Mouse (Mus musculus) layer of hippocampus, adult 2 months (tissue): ENCODE measurements around the gene Klhdc7a. TPM values are rescaled to one million over a fixed set of nuclear protein-coding genes. Genes with fewer than 3 reads are reported as not detected.
"Not testable (repeated sequence)": the region's sequence is repeated elsewhere in the genome, so short reads cannot be mapped to it uniquely, and the experiment has no call there.

ENCODE experiments used
- DNase-seq, 2 experiments: peaks; one replicate each; pipeline ENCODE4 v3.0.0; 2022; ENCODE audit warnings: low spot score in 2 of 2
- H3K27ac ChIP-seq: fragments of 200-600 bp; 2 replicates; pipeline ENCODE4 v1.8.1; 2022
- H3K4me3 ChIP-seq: fragments of 200-600 bp; 2 replicates; pipeline ENCODE4 v1.8.1; 2022; ENCODE audit warnings: mild to moderate bottlenecking
- CTCF ChIP-seq: fragments of 200-600 bp; conservative IDR thresholded peaks from 2 replicates; pipeline ENCODE4 v1.8.1; 2022; ENCODE audit warnings: antibody characterized with exemption, mild to moderate bottlenecking, moderate library complexity
- total RNA-seq, 2 experiments: library from RNA; stranded (reverse); gene quantifications; 2 replicates each; pipeline ENCODE4 v1.2.3; 2021

Gene Klhdc7a
- total RNA-seq, 2 experiments from 2014 or later = 9.3 to 9.6 TPM

DNA sequence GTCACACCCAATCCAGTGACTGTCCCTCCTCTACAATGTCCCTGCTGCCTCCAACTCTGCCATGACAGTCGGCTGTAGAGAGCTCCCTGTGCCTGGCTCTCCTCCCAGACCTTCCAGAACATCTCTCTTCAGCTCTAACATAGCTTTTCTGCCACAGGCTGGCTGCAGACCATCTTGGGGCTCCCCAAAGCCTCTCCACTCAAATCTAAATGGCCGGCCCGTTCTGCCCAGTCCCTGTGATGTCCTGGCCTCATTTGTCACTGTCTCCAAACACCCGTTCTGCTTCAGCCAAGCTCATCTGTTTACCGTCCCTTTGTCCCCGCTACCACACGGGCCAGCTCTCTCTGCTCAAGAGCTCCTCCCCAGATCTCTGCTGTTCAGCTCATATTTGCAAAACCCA lies 6.7 kb upstream of the Klhdc7a start:
- Histone ChIP-seq H3K4me3 (no peak overlapping the region), H3K27ac (no peak overlapping the region)
- DNase-seq = no peak
- no peak for TF ChIP-seq CTCF

DNA sequence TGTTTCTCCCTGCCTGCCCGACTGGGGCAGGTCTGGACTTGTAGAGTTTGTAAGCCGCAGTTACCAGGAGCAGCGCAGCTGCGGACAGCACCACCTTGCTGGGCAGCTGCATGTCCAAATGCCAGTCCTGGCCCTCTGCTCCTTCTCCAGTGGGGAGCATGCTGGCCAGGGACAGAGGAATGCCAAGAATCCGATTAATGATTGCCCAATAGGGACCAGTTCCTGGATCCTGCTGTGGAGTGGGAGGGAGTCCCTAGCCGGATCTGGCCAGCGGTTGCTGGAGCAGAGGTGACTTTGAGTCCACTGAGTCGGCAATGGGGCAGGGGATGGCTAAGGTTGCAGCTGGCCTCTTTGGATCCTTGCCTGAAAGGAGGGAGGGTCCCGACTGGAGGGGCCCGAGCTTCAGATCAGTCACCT lies 343 bp downstream of the Klhdc7a start:
- DNase-seq = peak in 1 of 2 experiments; percentile 15
- H3K27ac ChIP-seq = peak overlapping the region; percentile 79

DNA sequence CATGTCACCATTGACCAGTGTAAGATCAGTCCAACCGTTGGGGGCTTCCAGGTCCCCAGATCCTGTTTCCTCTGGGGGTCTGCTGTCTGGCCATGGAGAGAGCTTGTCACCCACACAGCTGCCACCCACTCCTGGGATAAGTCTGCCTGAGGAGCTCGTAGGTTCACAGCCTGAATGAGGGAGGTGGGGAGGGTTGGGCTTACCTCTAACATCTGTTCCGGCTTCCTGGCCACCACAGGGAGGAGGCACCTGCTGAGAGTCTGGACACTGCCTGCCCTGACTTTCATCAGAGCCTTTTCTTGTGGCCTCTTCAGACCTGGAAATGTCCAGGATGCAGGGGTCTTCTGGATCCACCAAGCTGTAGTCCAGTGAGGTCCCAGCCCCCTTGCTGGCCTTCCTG lies 845 bp downstream of the Klhdc7a start:
- no peak for TF ChIP-seq CTCF
- no peak for DNase-seq
- peak overlapping the region; percentile 79 for H3K27ac ChIP-seq
- peak overlapping the region; percentile 36 for H3K4me3 ChIP-seq

More for the DNA sequence above, 343 bp downstream of the Klhdc7a start:
- no peak for TF ChIP-seq CTCF
- H3K4me3 ChIP-seq = peak overlapping the region; percentile 36

DNA sequence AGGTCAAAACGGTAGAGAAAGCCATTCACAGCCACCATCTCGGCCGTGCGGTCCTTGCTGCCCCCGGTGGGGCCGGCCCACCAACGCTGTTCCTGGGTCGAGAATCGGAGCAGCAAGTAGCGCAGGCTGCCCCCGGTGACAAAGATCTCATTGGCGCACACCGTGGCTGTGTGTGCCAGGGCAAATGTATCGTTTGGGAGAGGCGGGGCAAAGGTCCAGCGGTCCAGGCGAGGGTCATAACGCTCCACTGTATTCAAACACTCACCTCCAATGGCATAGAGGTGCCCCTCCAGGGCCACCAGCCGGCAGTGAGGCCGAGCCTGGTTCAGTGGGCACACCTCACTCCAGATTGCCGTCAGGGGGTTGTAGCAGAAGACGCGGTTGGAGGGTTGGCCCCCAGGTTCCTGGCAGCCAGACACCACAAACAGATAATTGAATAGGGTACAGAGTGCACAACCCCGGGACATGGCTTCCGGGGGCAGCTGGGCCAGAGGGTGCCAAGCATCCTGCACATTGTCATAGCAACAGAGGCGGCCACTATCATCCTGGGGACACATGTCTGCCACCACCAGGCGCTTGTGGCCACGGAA lies 2.1 kb downstream of the Klhdc7a start:
- DNase-seq = no peak
- TF ChIP-seq CTCF = no peak
- Histone ChIP-seq H3K27ac (peak overlapping the region; percentile 79; the same call in 1 of the 2 replicates), H3K4me3 (peak overlapping the region; percentile 36)

DNA sequence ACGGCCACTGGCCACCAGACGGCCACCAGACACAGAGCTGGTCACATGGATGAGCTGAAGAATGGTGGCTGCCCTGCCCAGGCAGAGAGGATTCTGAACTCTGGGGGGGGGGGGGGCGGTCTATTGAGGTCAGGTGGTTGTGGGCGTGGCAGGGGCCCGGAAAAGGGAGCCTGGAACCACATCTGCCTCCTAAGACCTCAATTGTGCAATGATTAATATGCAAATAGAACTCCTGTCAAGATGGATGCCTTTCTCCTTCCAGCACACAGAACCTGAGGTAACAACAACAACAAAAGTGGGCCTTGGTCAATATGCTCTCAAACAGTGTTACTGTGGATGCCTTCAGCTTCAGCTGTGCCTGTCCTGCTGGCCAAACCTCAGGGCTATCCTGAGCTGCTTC lies 3.4 kb downstream of the Klhdc7a start:
- H3K27ac ChIP-seq = no peak overlapping the region

DNA sequence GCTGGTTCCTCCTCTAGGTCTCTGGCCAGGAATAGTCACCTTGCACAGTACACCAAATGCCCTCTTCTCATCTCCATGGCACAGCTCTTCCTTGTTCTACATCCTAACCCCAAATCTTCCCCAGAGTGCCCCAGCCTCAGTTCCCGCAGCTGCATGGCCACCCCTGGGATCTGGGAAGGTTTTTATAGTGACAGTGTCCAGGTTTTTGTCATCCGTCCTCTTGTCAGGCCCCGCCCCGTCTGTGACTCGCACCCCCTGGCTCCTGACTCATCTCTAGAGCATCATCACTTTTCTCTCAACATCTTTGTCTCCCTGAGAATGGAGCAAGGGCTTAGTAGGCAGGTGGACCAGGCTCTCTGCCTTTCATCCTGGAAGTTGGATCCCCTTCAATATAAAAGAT lies 3.9 kb downstream of the Klhdc7a start:
- DNase-seq = no peak
- no peak for TF ChIP-seq CTCF
- no peak overlapping the region for H3K4me3 ChIP-seq
- H3K27ac ChIP-seq = peak overlapping the region; percentile 84

More for the DNA sequence above, 3.4 kb downstream of the Klhdc7a start:
- no peak for TF ChIP-seq CTCF
- H3K4me3 ChIP-seq = no peak overlapping the region
- DNase-seq = no peak

DNA sequence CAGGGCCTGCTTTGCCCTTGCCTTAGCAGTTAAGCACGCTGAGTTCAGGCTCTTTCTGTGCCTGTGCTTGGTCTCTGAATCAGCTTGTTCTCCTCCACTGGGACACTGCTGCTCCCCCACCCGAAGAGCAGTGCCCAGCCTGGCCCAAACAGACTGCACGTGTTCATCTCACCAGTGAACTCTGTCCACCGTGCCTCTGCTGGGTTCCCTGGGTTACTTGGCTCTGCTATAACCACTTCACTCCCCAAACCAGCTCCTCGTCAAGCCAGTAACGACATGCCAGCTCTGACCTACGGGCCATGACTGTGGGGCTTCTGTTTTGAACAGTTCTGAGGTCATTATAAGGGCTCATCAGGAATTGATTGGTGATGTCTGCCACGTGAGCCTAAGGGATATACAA lies 4.8 kb downstream of the Klhdc7a start:
- DNase-seq = peak in 1 of 2 experiments; percentile 47
- no peak for TF ChIP-seq CTCF
- no peak overlapping the region for H3K4me3 ChIP-seq
- H3K27ac ChIP-seq = peak overlapping the region; percentile 84

DNA sequence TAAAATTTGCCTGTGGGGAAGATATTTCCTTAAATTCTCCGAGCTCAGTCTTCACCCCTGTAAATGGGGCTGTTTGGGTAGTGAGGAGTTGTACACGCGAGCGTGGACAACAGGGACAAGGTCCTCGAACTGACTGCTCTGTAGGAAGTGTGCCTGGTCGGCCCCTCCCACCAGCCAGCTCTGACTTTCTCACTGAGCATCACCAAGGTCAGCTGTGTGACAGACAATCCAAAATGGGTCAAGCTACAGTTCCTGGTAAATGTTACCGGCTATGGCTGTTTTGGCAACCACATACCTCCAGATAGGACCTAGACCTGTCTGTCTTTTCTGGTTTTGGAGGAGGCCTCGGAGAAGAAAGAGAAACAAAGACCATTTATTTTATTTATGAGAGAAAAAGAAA lies 6.0 kb downstream of the Klhdc7a start:
- TF ChIP-seq CTCF = no peak
- H3K4me3 ChIP-seq = no peak overlapping the region
- DNase-seq = no peak
- H3K27ac ChIP-seq = no peak overlapping the region; the same call in 1 of the 2 replicates

DNA sequence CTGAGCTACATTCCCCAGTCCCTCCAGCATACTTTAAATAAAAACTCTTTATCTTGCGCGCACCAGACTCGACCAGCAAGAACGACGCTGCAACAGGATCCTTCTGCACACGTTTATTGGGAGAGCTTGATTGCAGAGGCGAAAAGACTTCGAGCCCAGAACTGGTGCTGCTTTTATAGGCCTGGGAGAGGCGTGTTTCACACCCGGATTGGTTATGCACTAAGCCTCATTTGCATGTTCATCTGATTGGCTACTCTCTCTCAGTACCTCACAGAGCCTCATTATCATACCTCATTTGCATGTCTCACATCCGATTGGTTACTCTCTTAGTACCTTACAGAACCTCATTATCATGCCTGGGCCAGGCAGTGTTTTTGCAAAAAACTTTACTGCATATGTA lies 6.5 kb downstream of the Klhdc7a start:
- DNase-seq, H3K4me3 ChIP-seq, H3K27ac ChIP-seq: not testable (repeated sequence)

DNA sequence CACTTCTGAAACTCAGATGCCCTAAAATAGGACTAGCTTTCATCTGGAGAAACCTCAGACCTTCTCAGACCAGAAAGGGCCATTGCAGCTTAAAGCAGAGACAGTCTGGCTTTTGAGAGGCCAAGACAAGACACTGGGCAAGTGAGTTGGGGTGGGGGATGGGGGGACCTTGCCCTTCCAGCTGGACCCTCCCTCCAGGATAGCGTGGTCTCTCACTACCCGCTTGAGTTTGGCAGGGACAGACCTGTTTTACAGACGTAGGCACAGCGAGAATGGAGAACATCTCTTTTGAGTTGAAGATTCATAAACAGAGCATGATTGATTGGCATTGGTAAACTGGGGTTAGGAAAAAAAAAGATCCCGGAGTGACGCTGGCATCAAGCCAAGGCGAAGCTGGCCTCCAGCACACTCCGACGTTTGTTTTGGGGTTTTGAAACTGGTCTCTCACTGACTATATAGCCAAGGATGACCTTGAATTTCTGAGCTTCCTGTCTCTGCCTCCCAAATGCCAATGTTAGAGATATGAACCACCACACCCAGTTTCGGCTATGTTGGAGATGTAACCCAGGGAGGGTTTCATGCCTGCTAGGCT lies 7.0 kb downstream of the Klhdc7a start:
- Histone ChIP-seq H3K27ac (no peak overlapping the region), H3K4me3 (no peak overlapping the region)
- no peak for TF ChIP-seq CTCF
- no peak for DNase-seq

DNA sequence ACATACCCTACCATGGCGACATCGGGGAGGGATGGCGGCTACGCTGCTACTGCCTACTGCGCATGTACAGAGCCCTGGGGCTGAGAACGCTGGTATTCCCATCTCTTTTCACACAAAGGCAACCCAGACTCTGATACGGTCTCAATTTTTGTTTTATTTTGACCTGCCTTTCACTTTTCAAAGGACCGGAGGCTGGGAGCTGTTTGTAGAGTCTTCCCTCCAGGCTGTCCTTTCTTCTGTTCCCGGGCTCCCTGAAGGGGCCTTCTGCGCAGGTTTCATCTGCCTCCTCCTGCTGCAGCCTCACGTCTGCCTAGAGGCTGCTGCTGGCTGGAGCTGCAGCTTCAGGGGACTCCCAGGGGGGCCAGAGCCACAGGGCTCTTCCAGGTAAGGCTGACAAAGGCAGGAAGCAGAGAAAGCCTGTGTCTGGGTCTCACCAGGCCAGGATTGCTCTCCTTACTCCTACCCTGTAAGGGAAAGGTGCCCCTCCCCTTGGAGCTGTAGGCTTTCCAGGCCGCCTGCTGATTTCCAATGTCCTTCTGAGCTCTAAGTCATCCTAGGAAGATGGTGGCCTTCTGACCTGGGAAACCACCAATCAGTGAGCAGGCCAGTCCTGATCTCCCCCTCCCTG lies 7.6 kb downstream of the Klhdc7a start:
- no peak for TF ChIP-seq CTCF
- no peak overlapping the region for H3K27ac ChIP-seq
- no peak for DNase-seq
- no peak overlapping the region for H3K4me3 ChIP-seq

DNA sequence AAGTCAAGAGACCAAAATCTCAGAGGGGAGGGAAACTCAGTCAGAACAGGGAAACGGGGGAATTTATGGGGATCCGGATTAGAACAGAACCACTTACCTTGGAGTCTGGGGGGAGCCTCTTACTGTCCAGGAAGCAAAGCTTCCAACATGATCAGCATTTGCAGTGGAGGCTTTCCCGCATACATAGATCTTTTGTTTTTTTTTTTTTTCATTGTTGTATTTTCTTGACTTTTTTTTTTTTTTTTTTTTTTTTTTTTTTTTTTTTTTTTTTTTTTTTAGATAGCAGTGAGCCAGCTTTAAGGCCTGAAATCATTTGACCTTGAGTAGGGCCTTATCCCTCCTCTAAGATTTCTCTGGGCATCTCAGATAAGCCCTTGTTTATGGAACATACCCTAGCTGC lies 8.6 kb downstream of the Klhdc7a start:
- no peak for TF ChIP-seq CTCF
- no peak overlapping the region for H3K27ac ChIP-seq
- no peak overlapping the region for H3K4me3 ChIP-seq
- no peak for DNase-seq

DNA sequence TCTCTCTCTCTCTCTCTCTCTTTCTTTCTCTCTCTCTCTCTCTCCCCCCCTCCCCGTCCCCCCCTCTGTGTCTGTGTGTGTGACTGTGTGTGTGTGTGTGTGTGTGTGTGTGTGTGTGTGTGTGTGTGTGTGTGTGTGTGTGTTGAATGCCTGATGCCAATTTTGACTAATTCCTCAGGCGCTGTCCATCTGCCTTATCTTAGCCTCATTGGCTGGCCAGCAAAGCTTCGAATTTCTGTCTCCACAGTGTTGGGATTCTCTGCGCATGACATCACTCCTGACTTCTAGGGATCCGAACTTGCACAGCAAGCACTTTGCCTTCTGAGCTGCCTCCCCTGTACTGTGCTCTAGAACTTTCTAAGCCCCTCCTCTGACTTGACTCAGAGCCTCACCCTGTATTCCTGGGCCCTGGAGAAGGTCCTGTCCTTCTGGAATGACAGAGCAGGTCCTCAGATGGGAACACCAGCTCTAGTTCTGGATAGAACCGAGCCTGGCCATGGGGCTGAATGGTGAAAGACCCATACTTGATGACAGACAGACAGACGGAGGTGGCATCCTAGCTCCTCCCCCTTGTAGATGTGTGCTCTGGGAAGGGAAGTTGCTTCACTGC lies 16.8 kb downstream of the Klhdc7a start:
- no peak overlapping the region for H3K4me3 ChIP-seq
- DNase-seq = no peak
- H3K27ac ChIP-seq = no peak overlapping the region
- TF ChIP-seq CTCF = no peak
